Mouse (Mus musculus) frontal cortex, postnatal 10 days (tissue): ENCODE results near the gene Kremen2.

Source experiments
- DNase-seq, 2 experiments: peaks; one replicate each; pipeline ENCODE4 v3.0.0; 2022; ENCODE audit warnings: low spot score in 2 of 2, mixed read lengths in 1 of 2

Gene Kremen2

GRCm38 (mm10) chr17:23760231-23760630 is 14.6 kb upstream of the Kremen2 start:
- no peak for DNase-seq

DNA sequence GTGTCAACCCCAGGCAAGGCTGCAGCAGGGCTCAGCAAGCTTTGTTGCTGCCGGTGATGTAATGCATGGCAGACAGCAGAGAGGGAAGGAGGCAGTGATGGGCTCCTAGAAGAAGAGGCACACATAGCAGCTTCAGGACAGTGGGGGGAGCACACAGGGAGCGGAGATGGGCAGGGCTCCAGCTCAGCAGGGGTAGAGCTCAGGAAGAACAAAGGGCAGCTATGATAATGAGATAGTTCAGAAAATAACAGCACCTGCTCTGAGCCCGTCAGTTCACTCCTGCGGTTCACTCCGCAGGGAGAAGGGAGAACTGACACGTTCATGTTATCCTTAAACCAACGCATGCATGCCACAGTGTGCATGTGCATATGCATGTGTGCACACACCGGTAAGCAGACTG is 13.2 kb upstream of the Kremen2 start:
- DNase-seq, result no peak

DNA sequence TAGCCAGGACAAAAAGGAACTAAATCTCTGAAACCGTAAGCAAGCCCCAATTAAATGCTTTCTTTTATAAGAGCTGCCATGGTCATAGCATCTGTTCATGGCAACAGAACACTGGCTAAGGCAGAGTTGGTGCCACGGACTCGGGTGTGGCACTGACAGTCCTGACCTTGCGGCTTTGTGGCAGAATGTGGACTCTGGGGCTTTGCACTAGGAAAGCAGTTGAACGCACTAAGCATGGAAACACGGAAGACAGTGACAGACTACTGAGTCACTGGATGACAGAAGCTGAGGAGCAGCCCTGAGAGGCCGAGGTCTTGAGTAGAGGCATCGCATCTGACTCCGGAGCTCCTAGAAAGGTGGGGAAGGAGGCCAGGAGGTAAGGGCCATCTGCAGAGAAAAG is 11.9 kb upstream of the Kremen2 start:
- DNase-seq, result no peak

GRCm38 (mm10) chr17:23755689-23756088 is 10.1 kb upstream of the Kremen2 start:
- no peak for DNase-seq

DNA sequence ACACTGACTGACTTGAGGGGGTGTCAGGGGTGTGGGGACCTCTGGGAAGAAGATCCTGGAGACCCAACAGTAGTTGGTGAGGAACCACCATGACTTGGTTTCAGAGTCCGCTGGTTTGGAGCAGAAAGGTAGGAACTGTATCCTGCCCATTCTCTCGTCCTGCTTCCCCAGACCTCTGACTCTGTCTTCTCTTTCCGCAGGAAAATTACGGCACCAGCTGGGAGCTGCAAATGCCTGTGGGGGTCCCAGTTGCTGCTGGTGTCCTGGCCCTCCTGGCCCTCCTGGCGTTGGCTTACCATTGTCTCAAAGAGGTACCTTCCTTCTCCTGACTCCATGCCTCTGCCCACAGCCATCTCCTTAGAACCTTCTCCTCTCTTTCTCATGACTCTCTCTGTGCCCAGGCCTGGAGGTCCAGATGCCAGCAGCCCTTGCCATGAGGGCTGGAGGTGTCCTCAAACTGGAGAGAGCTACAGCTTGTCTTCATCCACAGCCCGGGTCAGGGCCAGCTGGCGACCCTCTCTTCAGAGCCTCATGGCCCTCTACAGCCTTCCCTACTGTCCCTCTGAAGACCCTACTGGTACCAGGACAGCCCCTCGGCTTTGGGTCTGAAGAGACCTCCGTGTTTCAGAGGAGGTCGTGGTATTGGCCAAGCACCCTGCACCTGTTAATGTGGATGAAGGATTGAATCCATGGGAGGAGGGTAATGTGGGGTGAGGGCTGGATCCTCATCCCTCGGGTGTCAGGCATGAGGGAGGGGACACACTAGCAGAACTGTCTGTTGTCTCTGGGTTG is 4.0 kb upstream of the Kremen2 start:
- no peak for DNase-seq

DNA sequence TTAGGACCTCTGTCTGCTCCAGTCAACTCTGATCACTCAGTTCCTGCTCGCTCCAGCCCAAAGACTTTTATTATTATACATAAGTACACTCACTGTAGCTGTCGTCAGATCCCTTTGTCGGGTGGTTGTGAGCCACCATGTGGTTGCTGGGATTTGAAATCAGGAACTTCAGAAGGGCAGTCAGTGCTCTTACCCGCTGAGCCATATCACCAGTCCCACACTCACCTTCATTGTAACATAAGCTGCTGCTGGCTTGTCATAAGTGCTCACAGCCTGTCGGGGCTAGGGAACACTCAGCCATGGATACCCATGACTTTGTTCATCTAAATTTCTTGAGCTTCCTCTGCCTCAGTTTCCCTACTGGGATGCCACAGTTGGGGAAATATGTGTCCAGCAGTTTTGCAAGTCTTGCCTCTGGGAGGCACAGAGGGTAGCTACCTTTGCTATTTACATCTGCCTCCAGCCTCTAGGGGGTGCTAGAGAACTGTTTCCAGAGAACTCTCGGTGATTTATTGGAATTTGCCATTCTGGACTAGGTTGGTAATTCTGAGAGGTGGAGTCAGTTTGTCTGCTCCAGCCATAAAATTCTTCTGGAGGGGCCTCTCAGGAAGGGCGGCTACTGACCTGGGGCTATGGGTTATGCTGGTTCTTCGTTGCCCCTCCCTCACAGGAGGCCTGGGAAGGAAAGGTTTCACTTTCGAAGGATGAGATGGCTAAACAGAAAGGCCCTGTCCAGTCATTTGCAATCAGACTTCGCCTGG is 3.2 kb upstream of the Kremen2 start:
- DNase-seq, result no peak

- DNase-seq, result no peak
These were observed 2.4 kb upstream of the Kremen2 start for GRCm38 (mm10) chr17:23748026-23748425.

DNA sequence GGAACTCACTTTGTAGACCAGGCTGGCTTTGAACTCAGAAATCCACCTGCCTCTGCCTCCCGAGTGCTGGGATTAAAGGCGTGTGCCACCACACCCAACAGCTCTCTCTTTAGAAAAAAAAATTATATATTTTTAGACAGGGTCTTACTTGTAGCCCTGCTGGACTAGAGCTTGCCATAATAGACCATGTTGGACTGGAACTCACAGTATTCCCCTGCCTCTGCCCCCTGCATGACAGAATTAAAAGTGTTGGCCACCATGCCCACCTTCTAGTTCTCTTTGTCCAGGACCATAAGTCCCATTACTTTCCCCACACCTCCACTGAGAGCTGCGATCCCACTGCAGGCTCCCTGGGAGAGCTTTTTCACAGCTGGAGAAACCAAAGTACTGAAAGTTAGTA is 1.8 kb upstream of the Kremen2 start:
- no peak for DNase-seq

- no peak for DNase-seq
These were observed 1.1 kb upstream of the Kremen2 start for GRCm38 (mm10) chr17:23746767-23747166.

- DNase-seq, result no peak
These were observed 678 bp upstream of the Kremen2 start for GRCm38 (mm10) chr17:23746311-23746710.

DNA sequence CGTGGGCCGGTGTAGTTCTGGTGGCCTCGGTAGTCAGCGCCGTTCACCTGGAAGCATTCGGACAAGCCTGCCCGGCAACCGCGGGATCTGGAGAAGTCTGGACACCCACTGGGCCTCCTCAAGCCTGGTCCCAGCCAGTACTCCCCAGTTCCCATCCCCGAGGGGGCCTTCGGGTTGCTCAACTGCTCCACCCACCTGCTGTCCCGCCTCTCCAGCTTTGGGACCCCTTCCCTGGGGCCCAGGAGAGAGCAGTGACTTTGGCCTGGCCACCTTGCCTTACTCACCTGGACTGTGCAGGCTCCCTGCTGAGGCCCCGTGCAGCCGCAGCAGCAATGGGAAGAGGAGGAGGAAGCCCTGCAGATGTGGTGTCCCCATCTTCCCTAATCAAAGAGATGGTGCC is 982 bp downstream of the Kremen2 start:
- DNase-seq, result no peak

GRCm38 (mm10) chr17:23744076-23744475 is 1.6 kb downstream of the Kremen2 start:
- no peak for DNase-seq

- DNase-seq, result no peak
These were observed 2.7 kb downstream of the Kremen2 start for GRCm38 (mm10) chr17:23742941-23743340.

GRCm38 (mm10) chr17:23742210-23742793 is 3.3 kb downstream of the Kremen2 start:
- DNase-seq, result no peak

GRCm38 (mm10) chr17:23741359-23742209 is 4.0 kb downstream of the Kremen2 start:
- no peak for DNase-seq

- DNase-seq, result no peak
These were observed 5.0 kb downstream of the Kremen2 start, which contains the start of gene Paqr4 for GRCm38 (mm10) chr17:23740598-23741021. Gene Paqr4 (minus strand): TSS chr17:23740867.

DNA sequence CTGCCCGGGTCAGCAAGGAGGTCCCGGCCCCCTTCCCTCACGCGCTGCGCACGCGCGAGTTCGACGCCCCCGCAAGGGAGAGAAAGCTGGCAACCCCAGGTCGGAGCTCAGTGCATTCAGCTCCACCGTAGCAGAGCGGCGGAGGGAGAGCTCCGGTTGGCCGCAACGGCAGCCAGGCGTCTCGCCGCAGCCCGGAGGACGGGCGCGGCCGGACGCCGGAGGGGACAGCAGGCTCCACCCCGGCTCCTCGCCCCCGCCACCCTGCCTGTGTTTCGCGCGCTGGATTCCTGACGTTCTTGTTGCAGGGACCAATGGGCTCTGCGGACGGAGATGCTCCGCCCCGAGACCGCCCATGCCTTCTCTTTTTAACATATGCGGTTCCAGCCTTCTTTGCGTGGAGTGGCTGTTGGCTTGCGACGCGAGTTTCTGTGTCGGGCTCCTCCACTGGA is 5.5 kb downstream of the Kremen2 start:
- peak; percentile 86 to 93 for DNase-seq

DNA sequence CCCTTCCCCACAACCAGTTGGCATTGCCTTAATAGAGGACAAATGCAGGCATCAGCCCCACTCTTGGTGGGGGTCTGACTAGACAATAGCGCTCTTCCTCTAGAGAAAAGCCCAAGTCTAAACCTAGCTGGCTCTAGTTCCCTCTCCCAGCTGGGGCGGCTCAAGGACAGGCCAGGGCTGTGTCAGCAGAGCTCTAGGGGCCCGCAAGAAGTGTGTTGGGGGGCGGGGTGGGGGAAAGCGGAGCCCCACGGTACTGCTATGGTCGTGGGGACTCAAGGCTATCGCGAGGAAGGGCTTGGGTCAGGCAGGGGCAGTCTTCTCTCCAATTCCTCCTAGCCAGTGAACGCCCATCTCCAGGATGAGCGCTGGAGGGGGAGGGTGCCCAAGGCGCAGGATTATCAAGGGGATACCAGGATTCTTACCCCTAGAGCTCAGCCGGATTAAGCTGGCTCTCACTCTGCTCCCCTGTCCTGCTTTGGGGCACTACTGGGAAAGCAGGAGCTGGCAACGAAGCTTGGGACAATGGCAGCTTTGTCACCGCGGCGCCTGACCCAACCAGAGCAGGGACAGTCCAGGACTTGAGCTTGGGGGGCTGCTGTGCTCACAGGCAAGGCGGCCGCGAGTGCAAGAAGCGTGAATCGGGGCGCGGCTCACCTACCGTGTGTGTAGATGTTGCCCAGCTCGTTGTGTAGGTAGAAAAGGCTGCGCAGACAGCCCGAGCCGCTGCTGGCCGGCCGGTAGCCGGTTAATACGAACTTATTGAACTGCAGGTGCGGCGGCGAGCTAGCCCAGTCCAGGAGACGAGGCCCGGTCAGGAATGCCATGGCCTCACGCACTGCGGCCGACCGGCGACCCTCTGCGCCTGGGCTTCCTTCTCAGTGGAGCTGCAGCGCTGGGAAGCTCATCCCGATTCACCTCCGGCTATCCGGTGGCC is 6.2 kb downstream of the Kremen2 start:
- peak in 1 of 2 experiments; percentile 55 for DNase-seq

DNA sequence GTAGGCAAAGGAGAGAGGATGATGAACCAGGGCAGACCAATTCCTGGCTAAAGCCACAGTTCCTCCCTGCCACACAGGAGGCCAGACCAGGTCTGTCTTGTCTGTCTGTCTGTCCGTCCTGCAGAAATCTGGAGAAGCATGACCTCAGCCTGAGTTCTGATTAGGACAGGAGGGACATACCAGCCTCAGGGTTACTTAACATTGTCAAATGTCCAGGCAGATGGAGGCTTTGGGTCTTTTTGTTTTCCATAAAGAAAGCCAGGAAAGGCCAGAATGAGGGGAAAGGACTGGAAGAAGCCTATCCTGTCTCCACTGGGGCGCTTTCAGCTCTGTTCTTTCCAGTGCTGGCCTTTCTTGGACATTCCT is 6.8 kb downstream of the Kremen2 start:
- no peak for DNase-seq
